Mouse (Mus musculus): ENCODE data around the gene Stum. TPM values are rescaled to one million over a fixed set of nuclear protein-coding genes. Genes with fewer than 3 reads are reported as not detected.

Gene Stum
- total RNA-seq, 2 experiments from 2014 or later: not detected

DNA sequence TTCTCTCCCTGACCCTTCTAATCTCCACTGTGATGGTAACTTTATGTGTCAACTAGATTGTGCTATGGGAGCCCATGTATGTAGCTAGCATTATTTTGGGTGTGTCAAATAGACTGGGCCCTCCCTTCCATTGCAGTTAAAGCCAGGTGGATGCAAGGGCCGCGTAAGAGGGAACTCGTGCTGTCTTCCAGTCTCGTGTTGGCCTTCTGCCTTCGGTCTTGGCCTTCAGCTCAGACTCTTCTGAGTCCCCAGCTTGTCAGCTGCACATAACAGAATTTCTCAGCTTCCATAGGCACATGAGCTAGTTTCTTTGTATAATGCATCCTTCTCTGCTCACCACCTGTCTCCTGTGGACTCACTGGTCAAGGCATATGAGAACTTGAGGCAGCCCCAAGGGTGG is 17.3 kb upstream of the Stum start:
- ATAC-seq (replicated peaks; ENCODE audit: low FRiP score, poor library complexity, severe bottlenecking): no peak

- ATAC-seq (replicated peaks; ENCODE audit: low FRiP score, poor library complexity, severe bottlenecking): no peak
Observed at GRCm38 (mm10) chr1:180500218-180500617, 16.9 kb upstream of the Stum start.

- ATAC-seq (replicated peaks; ENCODE audit: low FRiP score, poor library complexity, severe bottlenecking): no peak
Observed at GRCm38 (mm10) chr1:180499766-180500165, 16.5 kb upstream of the Stum start.

DNA sequence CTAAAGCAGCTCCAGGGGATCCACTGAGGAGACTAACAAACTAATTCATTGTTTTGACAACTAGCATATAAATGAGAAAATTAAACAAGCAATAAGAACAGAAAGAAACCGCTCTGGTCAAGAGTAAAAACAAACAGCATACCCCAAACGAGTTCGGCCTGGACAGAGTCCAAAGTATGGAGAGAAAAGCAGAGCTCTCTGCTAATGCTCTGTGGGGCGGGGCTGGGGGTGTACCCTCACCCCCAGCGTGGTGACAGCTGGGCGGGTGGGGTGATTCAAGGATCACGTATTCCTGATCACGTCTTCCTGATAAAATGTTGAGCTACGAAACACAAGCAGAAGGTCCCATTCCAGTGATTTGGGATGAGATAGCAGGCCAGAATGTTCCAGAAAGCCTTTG is 9.5 kb upstream of the Stum start:
- ATAC-seq (replicated peaks; ENCODE audit: low FRiP score, poor library complexity, severe bottlenecking): no peak

- no peak for ATAC-seq (replicated peaks; ENCODE audit: low FRiP score, poor library complexity, severe bottlenecking)
Observed at GRCm38 (mm10) chr1:180485346-180485745, 2.0 kb upstream of the Stum start.

DNA sequence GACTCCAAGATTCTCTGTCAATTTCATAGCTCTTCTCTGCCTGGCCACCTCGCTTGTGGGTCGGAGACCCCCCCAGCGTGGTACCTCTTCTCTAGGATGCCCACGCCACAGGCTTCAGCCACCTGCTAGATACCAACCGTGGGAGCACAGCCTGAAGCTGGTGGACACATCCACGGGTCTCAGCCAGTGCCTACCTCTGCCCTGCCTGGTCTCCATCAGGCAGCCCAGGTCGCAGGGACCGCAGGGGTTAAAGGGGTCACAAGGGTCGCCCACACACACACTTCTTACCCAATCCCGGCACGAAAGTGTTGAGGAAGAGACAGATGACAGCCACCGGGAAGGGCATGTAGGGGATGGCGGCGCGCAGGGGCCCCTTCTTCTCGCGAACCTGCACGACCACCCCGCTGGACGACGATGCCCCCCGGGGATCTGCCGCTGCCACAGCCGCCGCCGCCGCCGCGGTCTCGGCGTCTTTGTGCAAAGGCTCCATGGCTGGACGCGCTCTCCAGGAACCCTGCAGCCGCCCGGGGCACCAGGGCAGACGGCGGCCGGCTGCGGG is 385 bp downstream of the Stum start:
- ATAC-seq (replicated peaks; ENCODE audit: low FRiP score, poor library complexity, severe bottlenecking): no peak

DNA sequence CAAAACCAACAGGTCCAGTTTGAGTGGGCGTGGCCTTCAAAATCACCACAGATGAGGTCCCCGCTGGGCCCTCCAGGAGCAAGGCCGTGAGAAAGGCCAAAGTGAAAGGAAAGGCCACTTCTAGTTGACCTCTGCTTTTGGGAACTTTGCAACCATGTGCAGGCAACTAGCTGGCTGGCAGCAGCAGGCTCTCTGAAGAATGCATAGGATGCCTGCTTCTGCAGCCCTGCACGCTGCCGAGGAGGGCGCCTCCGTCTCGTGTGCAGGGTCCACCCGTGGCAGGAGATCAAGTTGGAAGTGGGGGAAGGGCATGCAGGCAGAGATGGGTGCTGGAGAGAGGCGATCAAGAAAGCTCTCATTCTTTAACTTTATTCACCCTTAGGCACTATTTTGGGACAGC is 1.3 kb downstream of the Stum start:
- no peak for ATAC-seq (replicated peaks; ENCODE audit: low FRiP score, poor library complexity, severe bottlenecking)

GRCm38 (mm10) chr1:180481331-180481730 is 2.0 kb downstream of the Stum start:
- ATAC-seq (replicated peaks; ENCODE audit: low FRiP score, poor library complexity, severe bottlenecking): no peak

- ATAC-seq (replicated peaks; ENCODE audit: low FRiP score, poor library complexity, severe bottlenecking): no peak
Observed at GRCm38 (mm10) chr1:180480325-180480724, 3.0 kb downstream of the Stum start.

DNA sequence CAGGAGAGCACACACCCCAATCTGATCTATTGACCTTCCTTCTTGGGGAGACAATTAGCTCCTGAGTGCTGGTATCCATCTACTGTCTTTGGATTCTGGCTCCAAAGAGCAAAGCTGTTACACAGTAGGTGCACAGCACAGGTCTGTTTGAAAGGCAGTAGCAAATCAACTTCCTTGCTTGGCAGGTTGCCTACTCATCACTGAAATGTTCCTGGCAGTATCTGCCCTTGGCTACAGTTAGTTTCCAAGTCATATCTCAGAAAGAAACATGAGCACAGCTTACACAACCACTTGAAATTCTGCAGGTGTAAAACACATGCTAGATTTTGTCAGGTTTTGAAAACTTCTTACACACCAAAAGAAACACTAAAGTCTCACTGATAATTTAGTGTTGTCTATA is 9.7 kb downstream of the Stum start:
- ATAC-seq (replicated peaks; ENCODE audit: low FRiP score, poor library complexity, severe bottlenecking): no peak

GRCm38 (mm10) chr1:180468004-180468403 is 15.3 kb downstream of the Stum start:
- no peak for ATAC-seq (replicated peaks; ENCODE audit: low FRiP score, poor library complexity, severe bottlenecking)

DNA sequence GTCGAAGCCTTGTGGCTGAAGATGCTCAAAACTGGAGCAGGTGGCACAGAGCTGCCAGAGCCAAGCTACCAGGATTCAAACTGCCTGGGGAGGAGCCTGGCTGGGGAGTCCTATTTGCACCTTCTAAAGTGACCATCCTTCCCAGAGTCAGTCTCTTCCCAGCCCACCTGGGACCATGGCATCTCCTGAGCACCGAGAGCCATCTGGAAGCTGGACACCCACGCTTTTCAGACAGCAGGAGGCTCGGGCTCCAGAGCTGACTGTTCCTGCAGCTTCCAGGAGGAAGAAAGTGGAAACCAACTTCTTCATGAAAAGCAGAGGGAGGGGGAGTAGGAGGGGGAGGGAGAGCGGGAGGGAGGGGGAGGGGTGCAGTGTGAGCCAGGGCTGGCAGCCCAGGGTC is 17.7 kb downstream of the Stum start:
- ATAC-seq (replicated peaks; ENCODE audit: low FRiP score, poor library complexity, severe bottlenecking): no peak

GRCm38 (mm10) chr1:180464357-180464756 is 18.9 kb downstream of the Stum start:
- ATAC-seq (replicated peaks; ENCODE audit: low FRiP score, poor library complexity, severe bottlenecking): no peak

DNA sequence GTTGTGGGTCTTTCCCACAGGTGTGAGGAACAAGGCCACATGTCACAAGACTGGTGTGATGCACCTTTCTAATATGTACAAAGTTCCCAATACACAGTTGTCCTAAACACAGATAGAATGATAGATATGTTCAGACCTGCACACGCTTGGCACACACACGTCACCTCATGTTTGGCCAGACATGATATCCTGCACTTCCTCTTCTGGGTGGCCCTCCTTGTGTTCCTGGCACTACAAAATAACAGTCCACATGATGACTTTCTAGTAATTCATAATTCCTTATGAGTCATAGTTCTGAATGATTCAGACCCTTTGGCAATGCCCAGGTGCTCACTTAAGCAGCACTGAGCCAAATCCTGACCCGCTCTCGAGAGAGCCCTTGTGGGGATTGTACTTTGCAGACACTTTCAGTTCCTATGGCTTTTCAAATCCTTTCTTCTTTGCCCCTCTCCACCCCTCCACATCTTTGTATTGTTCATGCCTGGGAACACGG is 20.3 kb downstream of the Stum start:
- no peak for ATAC-seq (replicated peaks; ENCODE audit: low FRiP score, poor library complexity, severe bottlenecking)

DNA sequence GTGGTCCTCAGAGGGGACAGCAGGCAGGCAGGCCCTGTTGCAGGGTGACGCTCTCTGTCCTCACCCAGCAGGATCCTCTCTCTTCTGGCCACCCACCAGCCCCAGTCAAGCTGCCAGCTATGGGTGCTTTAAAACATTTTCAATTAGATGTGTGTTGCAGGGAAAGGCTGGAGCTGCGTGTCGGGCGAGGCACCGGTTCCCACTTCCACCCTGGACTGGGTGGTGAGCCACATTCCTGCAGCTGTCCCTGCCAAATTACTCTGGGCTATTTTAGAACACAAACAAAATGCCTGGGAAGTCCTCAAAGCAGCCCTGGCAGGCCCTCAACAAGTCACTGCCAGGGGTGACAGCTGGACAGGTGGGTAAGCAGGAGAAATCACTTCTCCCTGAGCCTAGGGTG is 20.9 kb downstream of the Stum start:
- no peak for ATAC-seq (replicated peaks; ENCODE audit: low FRiP score, poor library complexity, severe bottlenecking)

DNA sequence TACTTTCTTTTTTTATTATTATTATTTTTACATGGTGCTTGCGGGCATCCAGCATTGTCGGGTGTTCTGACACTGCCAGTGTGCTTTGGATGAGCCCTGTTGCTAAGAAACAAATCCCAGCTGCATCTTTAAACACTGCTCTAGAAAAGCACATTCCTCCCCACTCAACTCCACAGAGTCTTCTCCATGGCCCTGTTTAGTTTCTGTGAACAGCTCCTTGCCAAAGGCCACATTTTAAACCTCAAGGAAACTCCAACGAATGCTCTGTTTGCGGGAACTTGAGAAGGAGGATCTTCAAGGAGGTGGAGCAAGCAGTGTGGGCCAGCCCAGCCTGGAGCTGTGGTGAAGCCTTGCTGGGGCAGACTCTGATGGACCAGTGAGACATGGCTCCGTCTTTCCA is 22.6 kb downstream of the Stum start:
- ATAC-seq (replicated peaks; ENCODE audit: low FRiP score, poor library complexity, severe bottlenecking): no peak

- no peak for ATAC-seq (replicated peaks; ENCODE audit: low FRiP score, poor library complexity, severe bottlenecking)
Observed at GRCm38 (mm10) chr1:180458680-180459079, 24.6 kb downstream of the Stum start.

GRCm38 (mm10) chr1:180458274-180458673 is 25.0 kb downstream of the Stum start:
- ATAC-seq (replicated peaks; ENCODE audit: low FRiP score, poor library complexity, severe bottlenecking): no peak

GRCm38 (mm10) chr1:180449641-180450040 is 33.7 kb downstream of the Stum start:
- no peak for ATAC-seq (replicated peaks; ENCODE audit: low FRiP score, poor library complexity, severe bottlenecking)

DNA sequence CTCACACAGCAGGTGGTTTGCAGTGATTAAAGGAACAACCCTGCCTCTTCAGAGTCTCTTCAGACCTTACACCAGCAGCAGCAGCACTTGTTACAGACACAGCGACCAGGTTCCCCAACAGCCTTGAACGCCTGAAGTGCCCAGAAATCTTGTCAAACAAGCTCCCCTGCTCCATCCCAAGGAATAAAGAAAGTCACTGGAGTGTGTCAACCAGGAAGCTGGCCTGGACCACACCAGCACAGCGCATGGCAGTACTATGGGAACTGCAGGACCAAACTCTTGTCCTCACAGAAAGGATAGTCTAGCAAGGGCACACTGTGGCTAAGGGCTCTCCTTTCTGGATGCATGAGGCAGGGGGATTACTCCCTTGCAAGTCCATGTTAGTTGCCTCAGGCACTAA is 38.9 kb downstream of the Stum start:
- no peak for ATAC-seq (replicated peaks; ENCODE audit: low FRiP score, poor library complexity, severe bottlenecking)

GRCm38 (mm10) chr1:180439496-180439895 is 43.8 kb downstream of the Stum start:
- no peak for ATAC-seq (replicated peaks; ENCODE audit: low FRiP score, poor library complexity, severe bottlenecking)

DNA sequence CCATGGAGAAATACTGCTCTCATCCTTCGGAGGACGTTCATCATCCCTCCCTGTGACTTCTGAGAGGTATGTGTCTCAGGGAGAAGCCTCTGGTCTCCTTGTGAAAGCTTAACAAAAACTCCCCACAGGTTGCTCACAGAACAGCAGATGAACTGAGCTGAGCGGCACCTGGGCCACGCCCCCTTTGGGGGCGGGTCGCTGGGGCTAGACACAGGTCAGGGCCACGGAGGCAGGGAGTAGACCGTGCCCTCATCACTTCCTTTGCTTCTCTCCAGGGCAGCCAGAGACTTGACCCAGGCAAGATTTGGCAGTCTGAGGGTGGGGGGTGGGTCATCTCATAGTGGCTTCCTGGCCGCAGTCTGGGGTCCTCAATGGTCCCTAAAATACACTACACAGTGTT is 48.4 kb downstream of the Stum start:
- ATAC-seq (replicated peaks; ENCODE audit: low FRiP score, poor library complexity, severe bottlenecking): no peak

Data from erythroid progenitor cell, adult 5-6 weeks (primary cell).